Mouse (Mus musculus) monocyte, adult 2 months (primary cell): ENCODE measurements around the gene Fbxl17.

Experiments used
- DNase-seq, 2 experiments: peaks; one replicate each; pipeline ENCODE4 v3.0.0; 2022; ENCODE audit warnings: low spot score in 2 of 2, low read depth in 1 of 2

The Fbxl17 gene

DNA sequence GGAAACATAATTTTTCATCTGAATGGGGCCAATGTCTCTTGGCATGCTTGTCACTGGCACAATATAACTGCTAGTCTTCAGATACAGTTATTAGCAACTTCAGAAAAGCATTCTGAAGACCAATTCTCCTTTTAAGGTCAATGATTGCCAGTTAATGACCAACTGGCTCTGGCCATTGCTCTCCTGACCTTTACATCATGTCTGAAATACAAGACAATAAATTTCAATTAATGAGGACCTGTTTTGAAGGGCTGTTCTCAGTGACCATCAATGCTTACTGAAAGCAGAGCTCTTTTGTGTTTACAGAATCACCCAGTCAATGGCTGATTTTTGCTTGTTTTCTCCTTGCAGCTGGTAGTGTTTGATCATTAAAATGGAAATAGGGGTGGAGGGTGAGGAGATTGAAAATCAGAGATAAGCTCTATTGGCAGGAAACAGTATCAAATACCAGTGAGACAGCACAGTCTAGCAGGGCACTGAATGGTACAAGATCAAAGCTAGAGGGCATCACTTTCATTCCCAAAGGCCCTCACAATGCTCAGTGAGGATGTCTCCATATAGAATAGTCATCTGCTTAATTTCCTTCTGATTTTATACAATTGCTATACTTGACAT lies 95.9 kb downstream of the Fbxl17 start:
- no peak for DNase-seq

DNA sequence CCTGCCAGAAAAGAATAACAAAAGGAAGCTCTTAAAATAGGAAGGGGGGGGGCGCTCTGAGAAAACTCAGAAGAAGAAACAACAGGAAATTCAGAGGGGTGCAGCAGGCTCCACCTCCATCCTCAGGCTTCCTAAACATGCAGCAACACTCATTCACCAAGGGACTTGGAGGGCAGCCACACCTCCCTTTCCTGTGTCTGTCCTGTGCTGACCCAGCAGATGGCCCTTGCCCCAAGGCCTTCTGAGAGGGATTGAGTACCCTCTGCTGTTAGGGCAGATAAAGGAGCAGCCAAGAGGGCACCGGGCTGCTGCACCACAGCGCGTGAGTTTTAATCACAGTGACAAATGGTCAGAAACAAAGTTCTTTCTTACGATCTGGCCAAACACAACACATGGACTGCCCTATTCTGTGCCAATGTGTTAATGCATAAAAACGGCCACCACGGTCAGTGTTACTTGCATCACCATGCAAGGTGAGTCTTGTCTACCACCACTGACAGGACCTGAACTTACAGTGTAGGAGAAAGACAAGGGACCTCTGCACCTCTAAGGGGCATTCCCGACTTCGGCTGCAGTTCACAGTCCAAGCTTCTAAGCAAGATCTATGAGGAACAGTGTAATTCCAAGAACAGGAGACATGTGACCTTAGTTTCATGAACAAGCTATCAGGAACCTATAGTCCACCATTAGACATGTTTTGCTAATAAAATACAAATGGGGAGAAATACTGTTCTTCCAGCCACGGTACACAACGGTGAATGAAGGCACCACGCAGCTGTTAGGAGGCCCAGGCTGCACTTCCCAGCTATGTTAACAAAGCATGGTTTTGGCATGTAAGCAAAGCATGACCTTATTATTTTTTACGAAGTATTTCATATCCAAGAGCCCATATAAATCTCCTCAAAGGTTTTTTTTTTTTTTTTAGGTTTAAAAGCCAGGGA lies 96.8 kb downstream of the Fbxl17 start:
- DNase-seq, result no peak

DNA sequence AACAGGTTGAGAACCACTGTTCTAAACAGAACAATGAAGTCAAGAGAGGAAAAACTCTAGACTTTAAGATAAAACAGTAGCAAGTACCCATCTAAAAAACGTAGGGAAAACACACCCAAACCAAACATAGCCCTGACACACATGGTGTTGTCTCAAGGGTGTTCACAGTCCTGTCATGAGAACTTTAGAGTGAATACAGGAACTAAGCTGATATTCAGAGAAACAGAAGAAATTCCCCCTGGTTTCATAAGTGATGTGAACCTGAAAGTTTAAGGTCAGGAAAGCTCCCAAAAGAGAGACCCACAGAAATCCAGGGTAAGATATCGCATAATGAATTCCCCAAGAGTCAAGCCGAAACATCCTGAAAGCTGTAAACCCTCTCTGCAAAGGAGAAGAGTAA lies 97.6 kb downstream of the Fbxl17 start:
- no peak for DNase-seq

DNA sequence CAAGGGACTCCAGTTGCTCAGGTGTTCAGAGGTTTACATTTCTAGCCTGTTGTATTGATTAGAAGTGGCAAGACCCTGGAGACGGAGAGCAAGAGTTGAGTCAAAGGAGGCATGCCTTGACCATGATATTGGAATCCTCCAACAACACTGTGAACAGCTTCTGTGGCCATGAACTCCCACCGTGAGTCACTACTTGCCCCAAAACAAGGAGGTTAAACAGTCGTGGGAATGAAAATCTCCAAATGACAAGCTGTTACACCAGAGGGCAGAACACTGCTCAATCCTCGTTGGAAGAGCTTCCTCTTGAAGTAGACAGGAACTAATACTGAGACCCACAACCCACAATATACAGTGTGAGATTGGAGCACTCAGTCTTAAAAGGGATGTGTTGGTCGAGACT lies 99.2 kb downstream of the Fbxl17 start:
- DNase-seq, result no peak

DNA sequence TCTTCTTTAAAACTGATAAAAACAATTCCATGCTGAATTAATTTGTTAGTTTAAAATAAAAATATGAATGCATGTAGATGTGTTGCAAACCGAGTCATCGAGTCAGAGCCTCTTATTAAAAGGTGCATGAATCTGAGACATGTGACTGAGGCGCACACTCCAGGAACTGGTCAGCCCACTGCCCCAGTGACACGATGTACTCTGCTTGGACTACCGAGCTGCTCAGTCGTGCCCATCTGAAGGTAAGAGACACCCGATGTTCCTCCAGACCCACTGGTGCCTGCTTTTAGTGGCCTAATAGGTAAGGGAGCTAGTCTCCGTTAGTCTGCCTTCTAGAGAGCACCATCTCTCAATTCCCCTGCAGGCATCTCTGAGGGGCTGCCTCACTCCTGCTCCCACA lies 100.0 kb downstream of the Fbxl17 start:
- no peak for DNase-seq

DNA sequence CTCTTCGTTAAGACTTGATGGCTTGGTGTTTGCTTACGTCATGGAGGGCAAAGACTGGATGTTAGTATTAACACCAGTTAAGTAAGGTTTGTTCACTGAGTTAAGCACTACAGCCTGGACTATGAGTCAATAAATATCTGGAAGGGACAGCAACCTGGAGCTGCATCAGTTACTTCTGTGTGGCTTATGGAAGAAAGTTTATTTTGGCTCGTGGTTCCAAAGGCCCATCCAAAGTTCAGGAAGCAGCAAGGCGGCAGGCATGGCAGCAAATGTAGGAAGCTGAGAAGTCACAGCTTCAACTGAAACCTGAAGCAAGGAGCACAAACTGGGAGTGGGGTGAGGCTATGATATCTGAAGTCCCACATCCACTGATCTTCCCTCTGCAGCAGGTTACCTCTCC lies 108.3 kb downstream of the Fbxl17 start:
- DNase-seq, result no peak

DNA sequence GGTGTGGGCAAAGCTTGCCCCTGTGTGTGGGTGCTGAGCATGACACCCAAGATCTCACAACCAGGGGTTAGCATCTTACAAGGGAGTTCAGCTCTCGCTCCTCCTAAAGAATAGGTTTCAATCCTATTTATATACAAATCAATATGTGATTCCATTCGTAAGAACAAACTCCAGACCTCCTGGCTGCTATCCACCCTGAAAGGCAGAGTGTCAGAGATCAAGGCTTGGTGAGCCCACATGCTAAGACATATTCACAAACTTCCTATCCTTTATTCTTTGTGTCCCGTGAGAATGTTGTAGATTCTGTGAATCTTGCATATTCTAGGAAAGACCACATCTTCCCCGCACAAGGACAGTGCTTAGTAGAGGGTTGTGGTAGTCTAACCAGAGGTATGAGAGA lies 108.9 kb downstream of the Fbxl17 start:
- no peak for DNase-seq

DNA sequence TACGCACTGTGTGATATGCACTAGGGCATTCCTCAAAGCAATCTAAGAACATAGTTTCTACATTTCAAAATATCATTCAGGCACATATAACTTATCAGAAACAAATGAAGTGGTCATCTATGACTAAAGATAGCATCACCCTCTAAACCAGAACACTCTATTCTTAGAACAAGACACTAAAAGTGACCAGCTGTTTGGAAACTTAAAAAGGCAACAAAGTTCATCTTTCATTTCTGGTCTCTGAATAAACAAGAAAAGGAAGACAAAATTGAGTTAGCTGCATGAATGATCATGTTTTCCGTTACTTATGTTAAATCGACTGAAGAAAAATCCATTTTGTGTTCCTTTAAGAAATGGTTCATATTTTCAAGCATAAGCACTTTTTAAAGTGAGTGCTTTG lies 128.8 kb downstream of the Fbxl17 start:
- no peak for DNase-seq

DNA sequence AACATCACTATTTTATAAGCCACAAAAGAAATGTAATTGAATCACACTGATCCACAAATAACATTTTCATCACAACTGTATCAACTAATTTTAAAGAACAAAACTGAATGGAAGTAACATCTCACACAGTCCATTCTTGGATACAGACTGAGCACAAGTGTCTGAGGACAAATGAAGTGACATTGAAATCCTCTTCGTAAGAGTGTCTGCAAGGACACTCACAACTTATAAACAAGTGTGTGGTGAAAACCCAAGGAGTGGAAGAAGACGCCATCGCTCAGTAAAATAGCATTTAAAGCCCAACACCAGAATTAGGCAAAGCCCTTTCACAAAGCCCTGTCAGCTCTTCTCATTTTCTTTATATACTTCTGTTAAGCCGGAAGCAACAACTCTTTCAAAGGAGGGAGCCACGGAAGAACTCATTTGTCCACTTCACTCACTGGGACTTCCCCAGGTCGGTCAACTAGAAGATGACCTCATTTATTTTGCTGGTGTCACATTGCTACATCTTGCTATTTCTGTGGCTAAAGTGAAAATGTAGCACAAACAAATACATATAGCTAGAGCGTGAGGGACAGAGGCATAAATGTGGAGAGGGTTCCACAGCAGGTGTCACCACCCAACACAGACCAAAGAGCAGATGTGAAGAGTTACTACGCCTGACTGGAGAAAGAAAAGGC lies 130.0 kb downstream of the Fbxl17 start:
- no peak for DNase-seq

DNA sequence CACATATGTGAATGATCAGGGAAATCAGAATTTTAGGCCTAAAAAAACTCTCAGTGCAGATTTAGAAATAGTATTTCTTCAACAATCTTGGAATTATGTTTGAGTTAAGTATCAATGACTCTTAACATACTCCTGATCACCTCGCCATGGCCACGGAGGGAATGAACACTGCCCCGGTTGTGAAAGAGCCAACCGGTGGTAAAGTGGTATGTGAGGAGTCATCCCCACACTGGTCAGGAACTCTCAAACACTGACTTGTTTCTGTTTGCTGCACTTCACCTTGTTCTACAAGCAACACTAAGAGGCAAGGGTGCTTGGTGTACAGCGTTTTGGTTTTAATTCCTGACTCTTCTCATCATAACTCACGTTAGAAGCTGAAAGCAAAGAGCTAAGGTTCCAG lies 132.3 kb downstream of the Fbxl17 start:
- no peak for DNase-seq

DNA sequence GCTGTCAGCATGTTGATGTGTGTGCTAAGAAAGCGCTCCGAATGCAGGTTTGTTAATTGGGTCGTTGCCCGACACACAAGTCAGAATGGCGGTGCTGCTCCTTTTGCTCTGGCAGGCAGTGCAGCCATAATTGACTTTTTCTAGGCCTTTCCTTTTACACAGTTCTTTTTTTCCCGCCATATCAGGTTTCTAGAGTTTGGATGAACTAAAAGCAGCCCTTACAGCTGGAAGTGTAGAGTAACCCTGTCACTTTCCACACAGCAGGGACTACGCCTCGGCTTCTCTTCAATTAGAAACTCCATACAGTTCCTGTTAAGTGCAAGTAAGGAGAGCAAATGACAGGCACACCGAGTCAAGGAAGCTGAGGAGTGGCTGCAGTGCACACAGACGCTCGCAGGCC lies 133.8 kb downstream of the Fbxl17 start:
- DNase-seq, result no peak

DNA sequence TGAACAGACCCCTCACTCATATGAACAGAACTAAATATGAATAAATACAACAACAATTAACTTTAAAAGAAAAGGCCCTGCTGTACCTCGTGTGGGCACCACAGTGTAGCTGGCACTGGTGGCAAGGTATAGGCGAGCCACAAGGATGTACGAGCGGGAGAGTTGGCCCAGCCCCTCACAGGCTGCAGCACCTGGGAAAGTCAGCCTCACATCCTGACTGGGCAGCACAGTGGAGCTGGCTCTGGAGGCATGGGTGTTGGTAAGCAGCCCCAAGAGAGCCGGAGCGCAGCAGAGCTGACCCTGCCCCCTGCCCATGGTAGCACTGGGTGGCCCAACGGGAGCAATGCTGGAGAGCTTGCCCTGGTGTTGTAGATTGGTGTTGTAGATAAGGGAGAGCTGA lies 135.2 kb downstream of the Fbxl17 start:
- DNase-seq, result no peak

DNA sequence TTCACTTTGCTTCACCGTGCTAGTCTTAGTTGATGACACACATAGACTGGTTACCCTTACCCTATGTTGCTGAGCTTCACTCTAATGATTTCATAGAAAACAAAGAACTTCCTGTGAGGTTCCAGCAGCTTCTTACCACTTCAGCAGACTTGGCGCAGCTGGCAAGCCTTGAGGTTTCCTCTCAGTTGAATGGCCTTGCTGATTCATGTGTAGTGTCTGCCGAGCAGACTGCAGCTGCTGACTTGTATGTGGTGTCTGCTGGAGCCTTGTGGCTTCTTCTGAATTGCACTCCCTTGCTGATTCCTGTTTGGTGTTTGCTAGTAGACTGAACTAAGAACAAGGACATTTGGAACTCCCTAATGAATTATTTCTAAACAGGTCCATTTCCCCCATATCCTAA lies 137.6 kb downstream of the Fbxl17 start:
- DNase-seq, result no peak

DNA sequence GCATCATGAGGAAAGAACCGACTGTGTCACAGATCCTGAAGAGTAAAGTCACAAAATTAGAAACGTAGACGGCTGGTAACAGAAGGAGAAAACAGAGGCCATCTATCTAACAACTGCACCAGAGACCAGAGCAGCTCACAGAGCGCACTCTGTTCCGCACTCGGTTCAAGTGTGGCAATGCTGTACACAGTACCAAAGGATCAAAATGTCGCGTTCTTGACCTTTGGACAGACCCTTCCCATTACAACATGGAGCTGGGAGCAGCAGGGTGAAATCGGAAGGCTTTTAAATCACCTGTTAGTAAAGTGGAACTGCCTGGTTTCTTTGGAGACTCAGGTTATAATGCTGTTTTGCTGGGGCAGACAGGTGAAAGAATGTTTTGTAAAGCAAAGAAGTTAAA lies 138.1 kb downstream of the Fbxl17 start:
- no peak for DNase-seq

DNA sequence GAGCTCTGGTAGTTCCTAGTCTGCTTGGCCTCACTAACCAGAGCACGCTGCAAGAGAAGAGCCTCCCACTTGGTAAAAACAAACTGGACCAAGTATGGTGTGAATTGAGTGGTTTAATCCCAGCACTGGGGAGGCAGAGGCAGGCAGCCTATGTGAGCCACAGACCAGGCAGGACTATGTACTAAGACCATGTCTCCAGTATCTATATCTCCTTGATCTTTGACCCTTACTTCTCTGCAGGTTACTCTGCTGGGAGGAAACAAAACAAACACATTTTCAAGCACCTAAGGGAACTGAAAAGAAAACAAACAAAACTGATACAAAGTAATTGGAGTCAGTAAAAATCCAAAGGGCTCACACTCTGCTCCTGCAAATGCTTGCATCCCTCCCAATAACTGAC lies 141.0 kb downstream of the Fbxl17 start:
- no peak for DNase-seq

DNA sequence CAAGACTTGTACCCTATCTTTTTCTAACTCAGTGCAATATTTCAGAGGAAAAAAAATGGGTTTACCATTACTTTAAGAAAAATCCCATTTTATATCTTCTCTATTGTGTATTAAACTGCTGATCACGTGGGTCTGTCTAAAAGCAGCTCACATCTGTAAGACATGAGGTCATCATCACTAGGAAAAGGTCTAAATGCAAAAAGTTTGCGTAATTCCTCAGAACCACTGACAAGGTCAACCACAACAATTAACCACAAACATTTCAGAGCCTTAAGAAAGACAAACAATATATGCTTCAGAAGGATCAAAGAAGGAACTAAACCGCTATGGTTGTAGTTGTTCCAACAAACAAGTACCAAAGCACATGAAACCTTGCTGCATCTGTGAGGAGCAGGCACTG lies 143.6 kb downstream of the Fbxl17 start:
- DNase-seq, result no peak

DNA sequence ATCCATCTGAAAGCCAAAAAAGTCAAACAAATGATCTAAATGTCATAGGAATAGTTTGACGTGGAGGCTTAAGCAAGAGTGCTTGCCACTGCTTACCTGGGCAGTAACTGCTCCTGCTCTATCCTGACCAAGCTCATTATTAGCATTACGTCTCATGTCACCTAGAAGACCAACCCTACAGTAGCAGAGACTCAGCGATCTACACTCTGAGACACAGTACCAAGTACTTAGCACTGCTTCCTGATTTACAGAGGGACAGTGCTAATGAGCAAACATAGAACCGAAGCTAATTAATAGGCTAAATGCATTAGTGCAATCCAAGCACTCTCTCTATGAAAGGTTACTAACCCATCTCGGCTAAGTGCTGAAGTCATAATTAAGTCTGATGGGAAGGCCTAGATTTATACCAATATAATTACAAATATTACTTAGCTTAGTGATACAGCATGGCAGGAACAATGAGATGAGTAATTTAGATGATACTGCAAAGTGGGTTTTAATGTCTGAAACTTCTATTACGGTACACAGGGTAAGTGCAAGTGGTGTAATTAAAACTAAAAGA lies 147.1 kb downstream of the Fbxl17 start:
- DNase-seq, result no peak

DNA sequence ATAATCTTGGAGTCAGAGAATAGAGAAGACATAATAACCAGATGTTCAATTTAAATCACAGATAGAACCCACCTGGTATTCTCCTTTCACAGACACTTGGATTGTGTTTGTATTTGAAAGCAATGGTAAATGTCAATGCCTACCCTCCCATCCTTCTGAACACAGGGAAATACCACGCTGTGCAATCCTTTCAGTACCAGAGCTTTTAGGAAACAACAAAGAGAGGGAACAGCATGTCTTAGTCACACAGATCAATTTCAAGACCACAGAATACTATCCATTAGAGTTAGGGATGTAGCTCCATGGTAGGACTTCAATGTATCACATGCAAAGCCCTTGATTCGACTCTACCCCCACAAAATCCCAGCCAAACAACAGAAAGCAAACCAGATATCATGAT lies 148.1 kb downstream of the Fbxl17 start:
- DNase-seq, result no peak

DNA sequence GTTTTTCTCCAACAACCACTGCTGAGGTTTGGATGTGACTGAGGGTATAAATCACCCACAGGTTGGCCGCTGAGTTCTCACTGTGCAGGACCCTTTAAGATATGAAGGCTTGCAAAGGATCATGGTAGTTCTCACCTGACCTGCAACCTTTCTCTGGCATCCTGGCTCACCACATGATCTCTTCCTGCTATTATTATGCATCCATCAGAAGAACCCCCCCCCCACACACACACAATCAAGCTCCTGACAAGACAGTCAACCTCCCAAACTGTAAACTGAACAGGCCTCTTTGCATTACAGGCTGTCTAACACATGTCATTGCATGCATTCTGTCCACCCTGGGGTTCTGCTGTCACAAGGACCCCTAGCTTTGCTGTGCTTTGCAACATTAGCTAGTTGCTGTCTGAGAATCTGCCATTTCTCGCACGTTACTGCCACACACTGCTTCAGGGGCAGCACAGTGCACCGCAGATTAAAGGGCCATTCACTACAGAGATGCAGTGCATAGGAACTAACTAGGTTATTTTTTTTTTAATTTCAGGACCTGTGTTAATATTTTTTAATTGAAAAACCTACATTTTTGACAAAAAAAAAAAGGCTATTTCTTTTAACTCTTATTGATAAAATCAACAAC lies 148.8 kb downstream of the Fbxl17 start:
- no peak for DNase-seq

DNA sequence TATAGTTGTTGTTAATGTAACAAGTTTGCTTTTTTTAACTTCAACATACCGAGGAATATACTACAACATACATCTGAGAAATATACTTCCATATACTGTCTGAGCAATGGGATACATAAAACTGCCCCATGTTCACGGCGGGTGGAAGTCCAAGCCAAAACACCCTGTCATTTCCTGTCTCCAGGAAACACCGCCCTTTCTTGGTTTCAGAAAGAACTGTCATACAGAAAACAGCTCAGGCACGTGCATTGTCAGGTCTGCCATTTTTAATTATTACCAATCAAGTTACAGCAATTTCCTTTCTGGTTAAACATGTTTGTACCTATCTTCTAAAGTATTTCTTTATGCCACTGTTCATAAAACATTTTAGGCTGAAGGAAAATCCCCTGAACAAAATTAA lies 155.7 kb downstream of the Fbxl17 start:
- DNase-seq, result no peak

DNA sequence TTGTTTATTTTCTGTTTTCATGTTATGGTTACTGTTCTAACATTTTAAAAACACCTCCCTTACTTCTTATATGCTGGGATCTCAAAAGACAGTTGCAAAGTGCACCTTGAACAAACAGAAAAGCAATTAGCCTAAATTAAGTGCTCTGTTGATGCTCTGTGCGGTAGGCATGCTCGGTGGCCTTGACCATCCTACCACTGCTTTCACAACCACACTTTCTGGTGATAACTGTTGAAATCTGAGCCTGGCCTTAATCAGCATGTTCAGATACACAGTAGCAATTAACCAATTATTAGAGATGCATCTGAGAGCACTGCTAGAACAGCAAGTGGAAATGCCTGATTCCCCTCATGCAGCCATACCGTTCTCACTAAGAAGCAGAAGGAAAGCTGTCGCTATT lies 156.7 kb downstream of the Fbxl17 start:
- no peak for DNase-seq
